Mouse (Mus musculus): Measurements from ENCODE around the gene Ccdc137.
A peak's percentile ranks its signal among the peaks of the same experiment; 100 is the strongest.

The Ccdc137 gene

DNA sequence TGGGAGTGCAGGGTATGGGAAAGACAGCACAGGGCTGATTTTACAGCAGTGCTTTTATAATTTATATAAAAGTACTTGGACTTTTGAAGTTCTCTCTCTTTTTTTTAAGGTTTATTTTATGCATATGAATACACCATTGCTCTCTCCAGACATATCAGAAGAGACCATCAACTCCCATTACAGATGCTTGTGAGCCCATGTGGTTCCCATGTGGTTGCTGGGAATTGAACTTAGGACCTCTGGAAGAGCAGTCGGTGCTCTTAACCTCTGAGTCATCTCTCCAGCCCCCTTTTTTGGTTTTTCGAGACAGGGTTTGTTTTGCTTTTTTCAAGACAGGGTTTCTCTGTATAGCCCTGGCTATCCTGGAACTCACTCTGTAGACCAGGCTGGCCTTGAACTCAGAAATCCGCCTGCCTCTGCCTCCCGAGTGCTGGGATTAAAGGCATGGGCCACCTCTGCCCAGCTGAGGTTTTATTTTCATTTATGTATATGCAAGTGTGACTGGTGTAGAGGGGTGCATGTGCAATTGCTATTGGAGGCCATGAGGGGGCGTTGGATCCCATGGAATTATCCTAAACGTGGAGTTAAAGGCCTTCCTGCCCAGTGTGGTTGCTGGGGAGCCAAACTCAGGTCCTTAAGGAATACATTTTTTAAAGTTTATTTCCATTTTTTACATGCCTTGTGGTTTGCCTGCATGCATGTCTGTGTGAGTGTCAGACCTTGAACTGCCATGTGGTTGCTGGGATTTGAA, 1.1 kb downstream of the Ccdc137 start:
- DNase-seq (ENCODE audit: low read depth, low spot score): peak; percentile 45

DNA sequence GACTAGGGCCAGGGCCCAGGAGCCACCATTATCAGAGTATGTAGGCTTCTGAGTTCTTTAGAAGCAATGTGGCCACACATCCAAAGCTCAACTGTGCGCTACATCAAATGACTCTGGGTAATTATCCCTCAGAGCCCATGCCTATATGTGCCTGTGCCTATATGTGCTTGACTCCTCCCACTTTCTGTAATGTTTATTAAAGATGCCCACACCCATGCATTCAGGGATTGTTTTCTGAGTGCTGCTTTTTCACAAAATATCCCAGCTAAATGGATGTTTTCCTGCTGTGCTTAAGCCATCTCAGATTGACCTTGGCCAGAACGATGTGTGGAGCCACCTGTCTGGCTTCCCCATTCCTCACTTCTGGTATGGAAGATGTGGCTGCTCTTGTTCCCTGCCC, 5.6 kb downstream of the Ccdc137 start:
- no peak for DNase-seq (ENCODE audit: low read depth, low spot score)

DNA sequence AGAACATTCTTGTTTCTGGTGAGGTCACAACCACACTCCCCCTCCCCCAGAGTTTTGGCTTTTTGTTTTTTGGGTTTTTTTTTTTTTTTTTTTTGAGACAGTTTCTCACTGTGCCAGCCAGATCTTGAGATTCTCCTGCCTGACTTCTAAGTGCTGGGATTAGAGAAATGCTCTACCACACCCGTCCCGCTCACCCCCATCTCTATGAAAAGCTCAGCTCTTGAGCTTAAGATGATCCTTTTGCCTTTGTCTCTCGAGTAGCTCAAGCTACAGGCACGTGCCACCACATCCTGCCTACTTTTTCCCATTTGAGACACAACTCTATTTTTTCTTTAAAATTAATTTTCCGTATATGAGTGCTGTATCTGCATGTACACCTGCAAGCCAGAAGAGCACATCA, 6.5 kb downstream of the Ccdc137 start:
- DNase-seq (ENCODE audit: low read depth, low spot score): no peak

DNA sequence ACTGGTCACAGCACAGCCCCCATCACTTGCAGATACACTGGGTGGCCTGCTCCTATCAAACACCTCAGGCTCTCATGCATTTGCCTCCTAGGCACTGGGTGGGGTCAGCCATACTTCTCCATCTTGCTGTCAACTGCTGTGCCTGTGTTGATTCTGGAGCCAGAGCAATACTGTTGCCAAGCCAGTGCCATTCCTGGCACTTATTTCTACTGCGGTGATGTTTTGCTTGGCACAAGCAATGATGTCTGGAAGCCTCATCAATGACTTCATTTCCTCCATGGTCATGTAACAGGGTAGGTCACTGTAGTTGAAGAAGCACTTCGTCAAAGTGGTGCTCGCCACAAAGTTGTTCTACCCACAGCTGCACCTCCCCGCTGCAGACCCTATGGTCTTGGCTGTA, 7.6 kb downstream of the Ccdc137 start:
- DNase-seq (ENCODE audit: low read depth, low spot score): no peak

DNA sequence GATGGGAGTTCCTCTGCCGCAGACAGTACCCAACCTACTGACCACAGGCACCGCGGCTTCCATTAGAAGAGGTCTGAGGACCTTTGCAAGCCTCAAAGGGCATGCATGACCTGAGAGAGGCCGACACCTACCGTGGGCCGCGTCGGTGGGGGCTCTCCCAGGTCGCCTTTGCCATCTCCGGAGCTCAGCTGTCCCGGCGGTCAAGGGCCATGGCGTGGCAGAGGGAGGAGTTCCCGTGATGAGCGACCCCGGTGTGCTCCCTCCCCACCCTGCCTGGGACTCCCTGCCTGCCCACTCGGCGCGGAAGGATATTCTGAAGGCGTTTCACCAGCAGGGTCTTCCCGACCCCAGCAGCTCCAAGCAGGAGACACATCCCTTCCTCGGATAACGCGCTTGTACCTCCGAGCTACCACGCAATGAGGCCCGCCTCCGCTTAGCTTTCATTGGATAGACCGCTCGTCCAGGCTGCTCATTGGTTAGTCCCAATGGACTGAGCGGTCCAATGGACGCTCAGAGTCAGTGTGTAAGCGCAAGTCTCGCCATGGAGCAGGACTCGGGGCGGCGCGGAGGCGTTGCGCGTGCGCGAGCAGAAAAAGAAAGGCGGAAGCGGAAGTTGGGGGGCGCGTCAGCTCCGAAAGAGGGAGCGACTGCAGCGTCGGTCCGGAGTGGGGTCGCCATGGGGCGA, 9.3 kb downstream of the Ccdc137 start, which contains the start of gene Arl16:
Gene Arl16 (minus strand): TSS at position 557 of the 685 bp plus-strand sequence.
- DNase-seq (ENCODE audit: low read depth, low spot score): peak; percentile 100

DNA sequence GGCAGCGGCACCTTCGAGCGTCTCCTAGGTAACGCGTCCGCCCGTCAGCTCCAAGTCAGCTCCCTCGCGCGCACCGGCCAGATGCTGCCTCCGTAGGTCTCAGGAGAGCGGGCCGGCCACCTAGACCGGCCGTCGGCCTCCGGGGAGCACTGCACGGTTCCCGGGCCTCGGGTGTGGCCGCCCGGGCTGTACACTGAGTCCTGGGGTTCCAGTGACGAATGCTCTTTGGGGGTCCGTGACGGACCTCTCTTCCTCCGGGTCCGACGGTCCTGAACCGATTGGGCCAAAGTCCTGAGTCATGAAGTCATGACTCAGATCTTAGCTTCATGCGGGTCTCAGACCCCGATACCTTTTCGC, 9.8 kb downstream of the Ccdc137 start:
- no peak for DNase-seq (ENCODE audit: low read depth, low spot score)

DNA sequence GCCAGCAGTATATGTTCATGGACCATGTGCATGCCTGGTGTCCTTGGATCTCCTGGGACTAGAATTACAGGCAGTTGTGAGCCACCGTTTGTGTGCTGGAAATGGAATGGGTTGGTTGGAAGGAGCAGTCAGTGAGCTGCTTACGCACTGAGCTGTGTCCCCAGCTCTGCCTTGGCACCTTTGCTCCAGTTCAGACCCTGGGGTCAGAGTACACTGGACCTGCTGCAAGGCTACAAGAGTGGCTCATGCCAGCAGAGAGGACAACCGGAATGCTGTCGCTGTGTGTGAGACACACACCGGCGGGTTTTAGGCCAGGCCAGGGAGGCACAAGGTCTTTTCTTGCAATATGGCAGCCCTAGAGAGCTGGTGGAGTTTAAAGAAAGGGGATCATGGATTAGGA, 14.1 kb downstream of the Ccdc137 start:
- DNase-seq (ENCODE audit: low read depth, low spot score): no peak

DNA sequence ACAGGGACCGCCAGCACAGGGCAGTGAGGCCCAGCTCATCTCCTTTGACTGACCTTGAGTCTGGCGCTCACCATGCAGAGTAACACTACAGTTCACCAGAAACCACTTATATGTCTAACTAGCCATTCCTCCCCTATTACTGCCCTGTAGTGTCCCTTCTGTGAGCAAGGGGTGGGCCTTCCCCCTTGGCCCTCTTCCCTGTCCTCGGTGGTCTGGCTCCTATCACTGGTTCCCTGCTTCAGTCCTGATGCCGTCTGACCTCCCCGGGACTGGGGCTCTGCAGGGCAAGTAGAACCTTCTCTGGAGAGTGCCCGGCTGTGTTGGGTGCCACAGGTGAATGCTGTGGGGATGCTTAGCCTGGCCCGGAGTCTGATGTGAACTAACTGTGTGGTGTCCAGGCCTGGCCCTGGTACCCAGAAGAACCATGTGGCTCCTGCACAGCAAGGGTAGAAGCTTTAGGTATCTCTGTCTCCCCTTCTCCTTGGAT, 25.6 kb downstream of the Ccdc137 start:
- no peak for DNase-seq (ENCODE audit: low read depth, low spot score)

DNA sequence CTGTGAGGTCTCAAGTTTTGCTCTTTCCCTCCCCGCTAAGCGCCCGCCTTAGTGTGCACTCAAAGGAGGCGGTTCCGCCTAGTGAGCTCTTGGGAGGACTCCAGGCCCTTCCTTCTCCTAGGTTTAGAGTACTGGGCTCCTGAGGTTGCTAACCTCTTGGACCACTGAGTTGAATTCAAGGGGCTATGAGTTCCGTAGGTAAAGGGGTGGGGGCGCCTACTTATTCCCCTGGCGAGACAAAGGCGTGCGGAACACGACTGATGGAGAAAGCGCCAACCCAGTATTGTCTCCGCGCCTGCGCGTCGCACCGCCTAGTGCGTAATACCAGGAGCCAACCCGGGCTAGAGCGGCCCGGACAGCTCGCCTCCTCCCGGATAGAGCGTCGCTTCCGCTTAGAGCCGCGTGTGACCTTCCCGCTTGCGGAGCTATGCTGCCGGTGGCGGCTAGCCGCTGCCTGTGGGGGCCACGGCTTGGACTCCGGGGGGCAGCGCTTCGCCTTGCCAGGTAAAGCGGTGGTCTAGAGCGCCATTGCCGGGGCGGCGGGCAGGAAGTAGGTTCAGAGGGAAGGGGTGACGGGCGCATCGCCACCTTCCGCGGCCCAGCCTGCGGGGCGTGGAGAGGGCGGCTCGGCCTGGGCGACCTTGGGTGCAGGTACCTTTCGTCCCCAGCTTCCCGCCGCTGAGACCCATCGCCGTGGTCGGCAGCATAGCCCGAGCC, 26.5 kb downstream of the Ccdc137 start, which contains the start of gene Mrpl12:
Gene Mrpl12 (plus strand): TSS at position 349 of the 717 bp plus-strand sequence.
- DNase-seq (ENCODE audit: low read depth, low spot score): peak; percentile 92

DNA sequence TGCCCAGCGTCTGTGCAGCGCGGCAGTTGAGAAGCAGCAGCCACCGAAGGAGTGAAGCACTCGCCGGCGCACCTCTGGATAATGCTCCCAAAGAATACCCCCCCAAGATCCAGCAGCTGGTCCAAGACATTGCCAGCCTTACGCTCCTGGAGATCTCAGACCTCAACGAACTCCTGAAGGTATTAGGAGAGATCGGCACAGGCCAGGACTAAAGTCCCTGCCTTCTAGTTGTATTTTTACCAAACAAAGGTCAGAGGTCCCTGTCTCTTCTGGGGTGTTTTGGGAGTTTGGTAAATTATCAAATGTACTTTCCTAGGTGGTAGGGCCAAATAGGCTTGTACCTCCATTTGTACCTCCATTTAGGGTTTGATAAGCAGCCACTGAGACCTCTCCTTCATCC, 27.3 kb downstream of the Ccdc137 start:
- no peak for DNase-seq (ENCODE audit: low read depth, low spot score)

DNA sequence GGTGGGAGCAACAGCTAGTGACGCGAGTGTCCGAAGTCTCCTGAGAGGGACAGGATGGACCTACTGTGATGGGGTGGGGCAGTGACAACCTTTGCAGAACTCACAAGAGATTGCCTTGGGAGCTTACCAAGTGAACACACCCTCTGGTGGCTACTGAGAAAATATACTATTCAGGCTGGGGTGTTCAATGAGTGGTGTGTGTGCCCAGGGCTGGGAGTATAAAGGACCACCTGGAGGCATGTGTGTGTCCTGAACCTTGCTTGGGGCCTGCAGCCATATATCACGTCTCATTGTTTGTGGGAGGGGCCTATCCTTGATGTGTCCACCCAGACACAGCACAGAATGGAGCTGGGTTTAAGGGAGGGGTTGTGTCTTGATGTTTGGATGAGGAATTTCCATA, 30.6 kb downstream of the Ccdc137 start:
- no peak for DNase-seq (ENCODE audit: low read depth, low spot score)

DNA sequence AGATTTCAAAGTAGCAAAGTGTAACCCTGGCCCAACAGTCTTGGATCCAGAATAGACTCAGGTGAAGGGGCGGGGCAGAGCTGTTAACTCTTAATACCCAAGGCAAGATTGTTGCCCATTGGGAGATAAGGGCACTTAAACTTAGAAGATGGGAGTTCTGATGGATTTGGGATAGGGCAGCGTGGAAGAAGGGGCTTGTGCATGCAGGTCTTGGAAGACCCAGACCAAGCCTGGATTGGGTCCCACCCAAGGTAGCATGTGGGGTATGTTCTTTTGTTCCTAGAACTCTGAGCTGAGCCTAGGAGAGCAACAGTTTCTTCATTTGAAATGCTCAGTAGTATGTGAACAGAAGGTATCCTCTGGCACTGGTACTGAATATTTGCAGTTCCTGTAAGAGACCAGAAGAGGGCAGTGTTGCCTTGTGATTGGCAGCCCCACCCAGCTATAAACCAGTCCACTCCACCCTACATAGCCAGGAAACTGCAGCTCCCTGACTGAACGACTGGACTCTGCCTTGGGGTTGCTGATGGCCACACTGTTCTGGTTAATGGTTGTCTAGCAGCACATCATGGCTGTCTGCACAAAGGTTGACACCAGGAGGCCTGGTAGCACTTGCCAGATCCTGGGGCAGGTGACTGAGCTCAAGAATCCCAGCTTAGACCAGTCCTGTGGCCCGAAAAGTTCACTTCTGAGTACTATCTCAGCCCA, 31.3 kb downstream of the Ccdc137 start:
- peak; percentile 73 for DNase-seq (ENCODE audit: low read depth, low spot score)

DNA sequence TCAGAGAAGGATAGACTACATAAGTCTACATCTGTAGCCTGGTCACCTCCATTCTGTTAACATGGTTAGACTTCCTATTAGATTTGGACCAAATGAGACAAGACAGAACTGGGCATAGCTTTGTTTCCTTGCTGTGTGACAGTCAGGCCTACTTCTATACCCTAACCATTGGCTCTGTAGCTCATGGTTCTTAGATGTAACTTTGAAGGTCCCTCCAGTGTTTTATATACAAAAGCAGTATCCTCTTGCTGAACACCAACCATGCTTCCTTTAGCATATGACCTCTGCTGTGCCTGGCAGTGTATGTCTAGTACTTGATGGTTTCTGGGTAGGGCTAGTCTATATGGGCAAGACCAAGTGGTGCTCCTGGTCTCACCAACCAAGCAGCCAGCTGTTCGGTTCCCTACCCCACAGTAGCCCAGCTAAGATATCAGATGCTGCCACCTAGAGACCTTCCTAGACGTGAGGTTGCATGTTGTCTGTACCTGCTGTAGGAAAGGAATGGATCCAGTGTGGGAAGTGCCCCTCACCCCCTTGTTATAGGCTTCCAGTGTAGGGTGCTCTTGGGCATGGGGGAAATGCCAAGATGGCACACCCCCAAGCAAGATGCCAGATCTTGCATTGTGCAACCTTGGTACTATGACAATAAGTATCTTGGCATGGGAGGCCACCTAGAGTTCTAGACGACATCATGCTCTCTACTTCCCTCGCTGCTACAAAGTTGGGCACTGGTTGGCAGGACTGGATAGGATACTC, 32.6 kb downstream of the Ccdc137 start:
- no peak for DNase-seq (ENCODE audit: low read depth, low spot score)

DNA sequence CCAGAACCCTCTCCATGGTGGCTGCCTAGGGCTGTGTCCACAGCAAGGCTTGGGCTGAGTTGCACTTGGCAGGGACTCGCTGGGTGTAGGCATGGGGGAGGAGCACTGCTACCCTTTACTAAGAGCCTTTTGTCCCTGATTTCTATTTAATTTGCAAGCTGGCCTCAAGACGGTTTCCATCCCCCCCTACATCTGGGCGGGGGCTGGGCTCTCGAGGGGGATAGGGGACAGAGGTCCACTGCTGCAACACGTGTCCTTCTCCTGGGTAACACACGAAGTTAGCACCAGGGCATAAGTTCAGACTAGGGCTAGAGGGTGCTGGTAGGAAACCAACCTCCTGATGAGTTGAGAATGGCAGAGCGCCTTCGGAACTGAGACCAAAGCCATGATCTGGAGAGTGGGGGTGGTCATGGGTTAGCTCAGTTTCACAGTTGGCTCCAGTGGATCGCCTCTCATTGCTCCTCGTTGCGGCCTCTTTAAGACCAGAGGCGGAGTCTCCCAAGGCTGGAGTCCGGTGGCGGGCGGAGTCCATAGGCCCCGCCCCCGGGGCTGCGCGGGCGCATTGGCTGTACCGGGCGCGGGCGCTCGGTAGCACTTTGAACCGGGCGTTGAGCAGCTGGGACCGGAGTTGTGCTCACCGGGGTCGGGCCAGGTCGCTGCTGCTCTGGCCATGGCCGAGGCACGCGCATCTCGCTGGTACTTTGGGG, 33.6 kb downstream of the Ccdc137 start, which contains the start of gene Slc25a10:
Gene Slc25a10 (plus strand): TSS at position 524 of the 707 bp plus-strand sequence.
- DNase-seq (ENCODE audit: low read depth, low spot score): peak; percentile 84

DNA sequence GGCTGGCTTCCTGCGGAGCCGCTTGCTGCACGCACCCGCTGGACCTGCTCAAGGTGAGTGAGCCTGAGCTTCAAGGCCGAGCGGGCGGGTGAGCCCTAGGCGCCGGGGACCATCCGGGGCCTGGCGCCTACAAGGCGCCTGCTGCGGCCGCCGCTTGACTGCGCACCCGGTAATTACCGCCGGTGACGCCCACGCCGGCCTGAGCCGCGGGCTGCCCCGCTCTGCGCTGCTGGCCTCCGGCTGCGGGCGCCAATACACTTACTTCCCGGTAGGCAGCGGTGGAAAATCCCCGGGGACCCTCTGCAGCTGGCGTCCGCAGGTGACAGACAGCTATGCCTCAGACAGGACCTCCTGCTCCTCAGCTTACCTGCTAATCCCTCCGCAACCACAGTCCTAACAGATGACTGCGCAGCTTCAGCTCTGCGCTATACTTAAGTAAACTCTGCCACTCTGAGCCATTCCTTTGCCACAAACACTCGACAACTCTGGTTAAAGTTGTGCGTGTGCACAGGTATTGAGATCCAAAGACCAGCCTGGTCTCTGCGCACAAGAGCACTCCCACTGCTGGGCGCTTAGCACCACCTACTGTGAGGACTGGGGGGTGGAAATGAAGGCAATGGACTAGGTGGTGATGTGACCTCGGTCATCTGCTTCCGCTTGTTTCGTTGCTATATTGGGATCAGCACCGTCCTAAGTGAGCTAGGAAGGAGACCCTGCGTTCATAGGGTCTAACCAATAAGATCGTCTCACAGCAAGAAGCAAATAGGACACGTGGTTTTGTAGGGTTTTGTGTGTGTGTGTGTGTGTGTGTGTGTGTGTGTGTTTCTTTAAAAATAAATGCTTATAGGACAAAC, 34.3 kb downstream of the Ccdc137 start:
- DNase-seq (ENCODE audit: low read depth, low spot score): no peak

DNA sequence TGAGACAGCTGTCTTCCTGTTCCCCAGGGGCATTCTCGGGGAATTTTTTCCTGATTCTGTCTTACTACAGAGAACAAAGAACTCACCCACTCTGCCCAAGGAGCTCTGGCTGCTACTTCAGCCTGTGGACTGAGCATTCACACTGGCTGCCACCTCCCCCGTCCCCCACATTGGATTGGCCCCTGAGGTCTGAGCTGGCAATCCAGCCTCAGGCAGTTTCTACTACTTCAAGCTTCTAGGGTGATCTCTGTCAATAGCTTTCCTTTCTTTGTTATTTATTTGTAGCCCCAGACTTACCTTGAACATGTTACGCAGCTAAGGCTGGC, 34.9 kb downstream of the Ccdc137 start:
- no peak for DNase-seq (ENCODE audit: low read depth, low spot score)

DNA sequence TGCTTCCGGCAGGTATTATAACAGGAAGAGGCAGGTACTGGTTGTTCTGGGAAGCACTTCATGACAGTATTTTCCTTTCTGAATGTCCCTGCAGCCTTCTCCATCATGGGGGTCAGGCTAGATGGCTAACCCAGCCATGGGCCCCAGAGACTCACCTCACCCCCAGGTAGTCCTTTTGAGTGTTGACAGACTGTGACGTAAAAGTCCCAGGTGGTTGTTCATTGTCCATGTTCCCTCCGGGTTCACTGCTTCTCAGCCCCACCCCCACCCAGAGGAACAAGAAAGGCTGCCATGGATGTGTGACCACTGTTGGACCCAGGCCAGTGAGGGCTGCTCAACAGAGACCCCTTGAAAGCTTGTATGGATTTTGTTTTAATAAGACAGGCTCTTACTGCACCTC, 35.4 kb downstream of the Ccdc137 start:
- no peak for DNase-seq (ENCODE audit: low read depth, low spot score)

DNA sequence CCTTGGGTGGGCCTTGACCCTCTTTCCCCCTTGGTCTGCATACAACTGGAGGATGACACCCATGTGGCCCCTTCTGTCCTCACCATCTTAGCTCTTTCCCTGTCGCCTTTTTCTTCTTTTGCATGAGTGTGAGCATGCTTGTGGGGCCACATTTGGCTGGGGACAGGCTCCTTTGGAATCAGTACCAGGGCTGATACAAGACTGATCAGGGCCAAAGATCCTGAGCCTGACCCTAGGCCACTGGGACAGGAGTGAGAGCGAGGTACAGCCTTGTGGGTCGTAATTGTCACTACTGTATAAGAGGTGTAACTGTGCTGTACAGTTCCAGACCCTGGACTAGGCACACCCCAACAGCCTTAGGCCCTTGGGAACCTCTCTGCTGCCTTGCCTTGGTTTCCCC, 36.0 kb downstream of the Ccdc137 start:
- no peak for DNase-seq (ENCODE audit: low read depth, low spot score)

DNA sequence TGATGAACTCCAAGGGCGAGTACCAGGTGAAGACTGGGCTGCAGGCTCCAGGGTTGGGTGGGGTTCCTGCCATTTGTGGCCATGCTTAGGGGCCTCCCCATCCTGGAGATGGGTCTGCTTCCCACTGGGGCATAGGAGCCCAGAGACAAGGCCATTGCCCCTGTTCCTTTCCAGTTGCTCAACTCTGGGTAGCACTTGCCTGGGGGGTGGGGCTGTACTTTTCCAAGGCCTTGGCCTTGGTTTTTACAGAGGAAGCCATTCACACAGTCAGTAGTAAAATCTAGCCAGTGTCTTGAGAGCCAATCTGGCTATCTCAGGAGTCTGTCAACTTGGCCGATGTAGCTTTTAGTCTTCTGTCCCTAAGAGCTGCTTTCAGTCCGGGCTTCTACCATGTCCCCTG, 39.5 kb downstream of the Ccdc137 start:
- no peak for DNase-seq (ENCODE audit: low read depth, low spot score)

DNA sequence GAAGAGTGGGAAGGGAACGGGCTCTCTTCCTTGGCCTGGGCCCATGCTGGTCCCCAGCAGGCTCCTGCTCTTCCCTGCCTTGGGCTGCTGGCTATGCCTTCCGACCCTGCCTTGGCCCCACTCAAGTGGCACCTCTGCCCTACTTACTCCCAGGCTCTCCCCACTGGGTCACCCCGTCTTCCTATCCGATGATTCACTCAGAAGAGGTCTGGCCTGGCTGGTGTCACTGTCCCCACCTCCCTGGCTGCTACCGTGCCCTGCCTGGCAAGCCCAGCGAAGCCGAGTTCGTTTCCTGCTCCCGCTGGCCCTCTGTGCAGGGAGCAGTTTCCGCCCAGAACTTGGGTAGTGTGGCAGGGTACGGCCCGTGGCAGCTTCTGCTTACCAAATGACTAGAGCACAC, 40.3 kb downstream of the Ccdc137 start:
- DNase-seq (ENCODE audit: low read depth, low spot score): no peak

All from WW6 (cell line).